8 mouse cellular contexts compared by ENCODE assay signal in genomic region chr17:15395997-15396675, GRCm38 (mm10). TPM values are rescaled to one million over a fixed set of nuclear protein-coding genes. Genes with fewer than 3 reads are reported as not detected.
A peak's percentile ranks its signal among the peaks of the same experiment; 100 is the strongest.
DNase-seq lines count a peak whose midpoint lies in the region; ATAC-seq and TF ChIP-seq lines count a peak whose summit lies in the region.

Fam120b (plus strand) TSS chr17:15396202.

- no peak for TF ChIP-seq CTCF in kidney, postnatal 0 days (IDR thresholded peaks at IDR 0.05; ENCODE audit: low read depth)

- H3K9ac ChIP-seq in heart, embryonic 12.5 days: peak within 1 kb of the TSS; percentile 91
- H3K9ac ChIP-seq in kidney, postnatal 0 days (ENCODE audit: low read depth, low read length): peak within 1 kb of the TSS; percentile 79
- peak within 1 kb of the TSS; percentile 61 for H3K9ac ChIP-seq in liver, embryonic 11.5 days (ENCODE audit: low read depth, low read length)
- H3K9ac ChIP-seq in stomach, embryonic 14.5 days (replicated peaks; ENCODE audit: low read depth, low read length): peak within 1 kb of the TSS; percentile 78

- peak within 1 kb of the TSS; percentile 84 for H3K27ac ChIP-seq in heart, embryonic 12.5 days (ENCODE audit: poor library complexity, severe bottlenecking)
- H3K27ac ChIP-seq in kidney, postnatal 0 days: peak within 1 kb of the TSS; percentile 91
- H3K27ac ChIP-seq in liver, embryonic 11.5 days (ENCODE audit: low read depth, low read length): 0 out of 2 replicates have a peak within 1 kb of the TSS, but pooled peaks have one; percentile 3
- H3K27ac ChIP-seq in stomach, embryonic 14.5 days (ENCODE audit: low read length): peak within 1 kb of the TSS; percentile 89

- peak; percentile 75 for ATAC-seq in erythroid progenitor cell, adult 5-6 weeks (replicated peaks; ENCODE audit: low FRiP score, poor library complexity, severe bottlenecking)
- ATAC-seq in heart, embryonic 12.5 days (ENCODE audit: insufficient number of reproducible peaks, low FRiP score): peak; percentile 91
- ATAC-seq in kidney, postnatal 0 days (replicated peaks; ENCODE audit: low FRiP score, low read depth): peak; percentile 96
- ATAC-seq in liver, embryonic 11.5 days (replicated peaks; ENCODE audit: low FRiP score): peak; percentile 92
- peak; percentile 98 for ATAC-seq in stomach, embryonic 14.5 days (ENCODE audit: insufficient number of reproducible peaks, insufficient read depth, low FRiP score, low read depth)

- H3K36me3 ChIP-seq in heart, embryonic 12.5 days: no peaks in the 10 kb centered on the region
- H3K36me3 ChIP-seq in kidney, postnatal 0 days (ENCODE audit: insufficient read depth, low read length): no peaks in the 10 kb centered on the region
- H3K36me3 ChIP-seq in liver, embryonic 11.5 days (ENCODE audit: control insufficient read depth, insufficient read depth, low read length): no peaks in the 10 kb centered on the region
- H3K36me3 ChIP-seq in stomach, embryonic 14.5 days (ENCODE audit: control insufficient read depth, insufficient read depth, low read length): no peaks in the 10 kb centered on the region

- H3K27me3 ChIP-seq in heart, embryonic 12.5 days (replicated peaks): peaks cover 14% of the 10 kb centered on the region
- H3K27me3 ChIP-seq in kidney, postnatal 0 days (ENCODE audit: insufficient read depth, low read length): no peaks in the 10 kb centered on the region
- no peaks in the 10 kb centered on the region for H3K27me3 ChIP-seq in liver, embryonic 11.5 days (replicated peaks; ENCODE audit: control insufficient read depth, insufficient read depth, low read length)
- no peaks in the 10 kb centered on the region for H3K27me3 ChIP-seq in stomach, embryonic 14.5 days (ENCODE audit: control insufficient read depth, insufficient read depth, low read length)

- under 1% methylated on average over 31 of the region's 31 CpGs for WGBS in heart, embryonic 12.5 days
- WGBS in kidney, postnatal 0 days: 1% methylated on average over 31 of the region's 31 CpGs
- WGBS in liver, embryonic 11.5 days: 3% methylated on average over 31 of the region's 31 CpGs
- WGBS in stomach, embryonic 14.5 days: 1% methylated on average over 31 of the region's 31 CpGs

- peaks cover 14% of the 10 kb centered on the region for H3K4me1 ChIP-seq in heart, embryonic 12.5 days (replicated peaks)
- H3K4me1 ChIP-seq in kidney, postnatal 0 days (replicated peaks; ENCODE audit: insufficient read depth, low read length): peaks cover 12% of the 10 kb centered on the region
- H3K4me1 ChIP-seq in liver, embryonic 11.5 days (replicated peaks; ENCODE audit: control insufficient read depth, insufficient read depth, low read length): peaks cover 3% of the 10 kb centered on the region; the same call in 1 of the 2 replicates
- peaks cover 6% of the 10 kb centered on the region; the same call in 1 of the 2 replicates for H3K4me1 ChIP-seq in stomach, embryonic 14.5 days (ENCODE audit: control insufficient read depth, insufficient read depth, low read length)

- peak; percentile 95 for DNase-seq in CD4-positive, CD25-positive, alpha-beta regulatory T cell, adult 2 months (ENCODE audit: low read depth, low spot score)
- peak; percentile 94 for DNase-seq in brain, embryonic 18.5 days (ENCODE audit: low read depth, low spot score)
- peak; percentile 99 for DNase-seq in kidney, postnatal 0 days (ENCODE audit: low spot score)
- peak; percentile 80 for DNase-seq in liver, embryonic 11.5 days (ENCODE audit: low spot score)
- DNase-seq in naive thymus-derived CD4-positive, alpha-beta T cell, adult 2 months (ENCODE audit: low read depth): peak; percentile 95

- H3K9me3 ChIP-seq in heart, embryonic 12.5 days (replicated peaks): no peaks in the 10 kb centered on the region
- no peaks in the 10 kb centered on the region for H3K9me3 ChIP-seq in kidney, postnatal 0 days (replicated peaks; ENCODE audit: low read length)
- no peaks in the 10 kb centered on the region for H3K9me3 ChIP-seq in liver, embryonic 11.5 days (ENCODE audit: control insufficient read depth, low read length)
- H3K9me3 ChIP-seq in stomach, embryonic 14.5 days (ENCODE audit: control insufficient read depth, low read depth, low read length): no peaks in the 10 kb centered on the region

- H3K4me2 ChIP-seq in heart, embryonic 12.5 days: peak within 1 kb of the TSS; percentile 89
- peak within 1 kb of the TSS; percentile 79 for H3K4me2 ChIP-seq in kidney, postnatal 0 days (ENCODE audit: low read length)
- H3K4me2 ChIP-seq in liver, embryonic 11.5 days: peak within 1 kb of the TSS; percentile 77
- H3K4me2 ChIP-seq in stomach, embryonic 14.5 days (replicated peaks; ENCODE audit: low read depth, low read length): peak within 1 kb of the TSS; percentile 86

- peak within 1 kb of the TSS; percentile 94 for H3K4me3 ChIP-seq in heart, embryonic 12.5 days
- peak within 1 kb of the TSS; percentile 75 for H3K4me3 ChIP-seq in kidney, postnatal 0 days (replicated peaks; ENCODE audit: low read depth, low read length)
- H3K4me3 ChIP-seq in liver, embryonic 11.5 days (ENCODE audit: low read depth, low read length): peak within 1 kb of the TSS; percentile 63
- peak within 1 kb of the TSS; percentile 88 for H3K4me3 ChIP-seq in stomach, embryonic 14.5 days (ENCODE audit: low read depth, low read length)

RNA-seq across cellular contexts. Expression of gene Fam120b, which starts in this region (rescaled TPM):
- total RNA-seq in erythroid progenitor cell, adult 5-6 weeks (2015; ENCODE audit: low replicate concordance): 0.36 and 2.9 TPM in 2 replicates
- 2.8 and 5.9 TPM in 2 replicates for total RNA-seq in erythroid progenitor cell, adult 5-6 weeks (2017; ENCODE audit: low replicate concordance)
- polyA plus RNA-seq in heart, embryonic 12.5 days (2016; fragmentation: Nextera tagmentation; extraction: Ambion mirVana): 17.2 and 17.3 TPM in 2 replicates
- polyA plus RNA-seq in kidney, postnatal 0 days (2015; fragmentation: Nextera tagmentation; extraction: Ambion mirVana): 18.4 and 19.9 TPM in 2 replicates
- polyA plus RNA-seq in liver, embryonic 11.5 days (2014; fragmentation: Nextera tagmentation; extraction: Ambion mirVana): 13.0 and 15.3 TPM in 2 replicates
- 30.3 and 30.7 TPM in 2 replicates for polyA plus RNA-seq in stomach, embryonic 14.5 days (2014; fragmentation: Nextera tagmentation; extraction: Ambion mirVana)

Comparison
In these comparisons a context has a peak if more than half of its experiments do, and no peak if none do; other contexts are left out.
1. Peak in every context shown above with its lines: DNase-seq, ATAC-seq, H3K4me3 ChIP-seq and H3K27ac ChIP-seq.
2. H3K27ac ChIP-seq: peak in every context shown above with its lines; median percentile 91 in kidney, postnatal 0 days; 89 in stomach, embryonic 14.5 days; 84 in heart, embryonic 12.5 days; 3 in liver, embryonic 11.5 days.